Mouse (Mus musculus) embryonic facial prominence, embryonic 14.5 days (tissue): Measurements from ENCODE around the gene Sept3. TPM values are rescaled to one million over a fixed set of nuclear protein-coding genes. Genes with fewer than 3 reads are reported as not detected.
A peak's percentile ranks its signal among the peaks of the same experiment; 100 is the strongest.

Source experiments
- ATAC-seq: fragments of 200-750 bp; cut with Nextera tagmentation; 2 replicates; pipeline ENCODE4 v1.8.0; 2017; ENCODE audit warnings: low read depth, moderate number of reproducible peaks, moderate TSS enrichment
- DNase-seq: peaks from one replicate; pipeline ENCODE4 v3.0.0-alpha.2; 2015; ENCODE audit warnings: low spot score
- H3K27ac ChIP-seq: fragments of 300-500 bp; sonication (generic); replicated peaks from 2 replicates; pipeline ENCODE4 v1.5.1; 2014; ENCODE audit warnings: low read depth, mild to moderate bottlenecking, low read length, moderate library complexity
- H3K27me3 ChIP-seq: fragments of 300-500 bp; sonication (generic); replicated peaks from 2 replicates; pipeline ENCODE4 v1.6.1; 2014; ENCODE audit warnings: low read length; ENCODE audit not compliant: control insufficient read depth, insufficient read depth
- H3K36me3 ChIP-seq: fragments of 300-500 bp; sonication (generic); 2 replicates; pipeline ENCODE4 v1.6.1; 2014; ENCODE audit warnings: low read length, mixed read lengths; ENCODE audit not compliant: control insufficient read depth, insufficient read depth
- H3K4me1 ChIP-seq: fragments of 300-500 bp; sonication (generic); 2 replicates; pipeline ENCODE4 v1.6.1; 2014; ENCODE audit warnings: antibody characterized with exemption, low read length; ENCODE audit not compliant: control insufficient read depth, insufficient read depth
- H3K4me2 ChIP-seq: fragments of 300-500 bp; sonication (generic); 2 replicates; pipeline ENCODE4 v1.6.1; 2014; ENCODE audit warnings: low read depth, mild to moderate bottlenecking, low read length, moderate library complexity, mixed read lengths
- H3K4me3 ChIP-seq: fragments of 300-500 bp; sonication (generic); 2 replicates; pipeline ENCODE4 v1.5.1; 2014; ENCODE audit warnings: low read depth, mild to moderate bottlenecking, low read length
- H3K9ac ChIP-seq: fragments of 300-500 bp; sonication (generic); 2 replicates; pipeline ENCODE4 v1.6.1; 2014; ENCODE audit warnings: low read depth, mild to moderate bottlenecking, low read length, moderate library complexity, mixed read lengths
- H3K9me3 ChIP-seq: fragments of 300-500 bp; sonication (generic); 2 replicates; pipeline ENCODE4 v1.6.1; 2016; ENCODE audit warnings: low read length; ENCODE audit not compliant: control insufficient read depth
- WGBS: fragments of 180-500 bp; shearing (Covaris S2); extraction: QIAGEN DNeasy Blood & Tissue Kit; methylation state at CpG from one replicate; pipeline ENCODE4 v1.1.7; 2014; 5-methylcytosine and 5-hydroxymethylcytosine counted together
- polyA plus RNA-seq: library from polyadenylated mRNA; unstranded; fragments of >200 nt; fragmentation: Nextera tagmentation; extraction: Ambion mirVana; gene quantifications from 2 replicates; pipeline ENCODE4 v1.2.1, GENCODE M21; 2014

Gene Sept3
- polyA plus RNA-seq, 1 experiment from 2014 or later = 13.7 TPM

- H3K9me3 ChIP-seq = no peaks in the 10 kb centered on the region
- H3K36me3 ChIP-seq = no peaks in the 10 kb centered on the region
- H3K4me1 ChIP-seq = no peaks in the 10 kb centered on the region
- DNase-seq (no peak), ATAC-seq (0 out of 2 replicates have a peak, but pooled peaks have one; percentile 33)
- 58% methylated on average over 39 of the region's 39 CpGs for WGBS
- H3K4me2 ChIP-seq = no peak within 1 kb of the TSS
- H3K27ac ChIP-seq = no peak within 1 kb of the TSS
- H3K27me3 ChIP-seq = no peaks in the 10 kb centered on the region
- no peak within 1 kb of the TSS for H3K4me3 ChIP-seq
- H3K9ac ChIP-seq = no peak within 1 kb of the TSS
These were observed 24.3 kb downstream of the Sept3 start, which contains the start of gene Wbp2nl for GRCm38 (mm10) chr15:82298764-82299561. TSS of gene Wbp2nl (plus strand) at chr15:82298954.

DNA sequence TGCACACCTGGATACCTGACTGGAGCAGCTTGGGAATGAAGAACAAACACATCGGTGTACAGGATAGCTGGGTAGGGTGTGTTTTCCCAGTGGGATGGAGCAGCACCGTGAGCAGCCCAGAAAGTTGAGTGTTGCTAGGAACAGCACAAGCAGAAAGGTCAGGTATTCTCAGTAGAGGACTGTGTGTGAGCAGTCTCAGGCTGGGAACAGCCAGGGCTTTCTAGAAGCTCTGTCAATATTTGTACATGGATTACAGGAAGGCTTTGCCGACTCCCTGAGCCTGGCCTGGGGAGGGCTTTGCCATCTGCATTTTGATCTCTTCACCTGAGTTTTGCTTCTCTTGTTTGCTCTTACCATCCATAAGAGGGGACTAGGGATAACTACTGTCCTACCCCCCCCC, 32.4 kb downstream of the Sept3 start:
- DNase-seq = no peak

GRCm38 (mm10) chr15:82308416-82308815, 33.7 kb downstream of the Sept3 start:
- WGBS = 61% methylated on average over 3 of the region's 3 CpGs
- ATAC-seq = no peak

More for the DNA sequence above, 32.4 kb downstream of the Sept3 start:
- Histone ChIP-seq H3K4me2 (no peak overlapping the region), H3K9ac (no peak overlapping the region), H3K4me3 (no peak overlapping the region), H3K4me1 (no peaks in the 10 kb centered on the region), H3K36me3 (no peaks in the 10 kb centered on the region), H3K27me3 (no peaks in the 10 kb centered on the region), H3K9me3 (no peaks in the 10 kb centered on the region), H3K27ac (no peak overlapping the region)
- 72% methylated on average over 3 of the region's 3 CpGs for WGBS
- no peak for ATAC-seq

GRCm38 (mm10) chr15:82317839-82318238, 43.1 kb downstream of the Sept3 start:
- Histone ChIP-seq H3K4me1 (no peaks in the 10 kb centered on the region), H3K36me3 (no peaks in the 10 kb centered on the region), H3K4me2 (no peak overlapping the region), H3K9me3 (no peaks in the 10 kb centered on the region), H3K9ac (no peak overlapping the region), H3K4me3 (no peak overlapping the region), H3K27ac (no peak overlapping the region), H3K27me3 (no peaks in the 10 kb centered on the region)
- 78% methylated on average over 6 of the region's 6 CpGs for WGBS
- DNase-seq (no peak), ATAC-seq (no peak)

More at GRCm38 (mm10) chr15:82308416-82308815, 33.7 kb downstream of the Sept3 start:
- Histone ChIP-seq H3K27me3 (no peaks in the 10 kb centered on the region), H3K4me1 (no peaks in the 10 kb centered on the region), H3K27ac (no peak overlapping the region), H3K4me3 (no peak overlapping the region), H3K9me3 (no peaks in the 10 kb centered on the region), H3K9ac (no peak overlapping the region), H3K36me3 (no peaks in the 10 kb centered on the region), H3K4me2 (no peak overlapping the region)
- no peak for DNase-seq

GRCm38 (mm10) chr15:82319613-82320012, 44.9 kb downstream of the Sept3 start:
- DNase-seq (no peak), ATAC-seq (no peak)
- Histone ChIP-seq H3K9ac (no peak overlapping the region), H3K27ac (no peak overlapping the region), H3K4me2 (no peak overlapping the region), H3K4me3 (no peak overlapping the region), H3K9me3 (no peaks in the 10 kb centered on the region), H3K4me1 (no peaks in the 10 kb centered on the region), H3K36me3 (no peaks in the 10 kb centered on the region), H3K27me3 (no peaks in the 10 kb centered on the region)
- 37% methylated on average over 1 of the region's 1 CpGs for WGBS

GRCm38 (mm10) chr15:82322195-82322594, 47.5 kb downstream of the Sept3 start:
- peak; percentile 58 for DNase-seq
- no peaks in the 10 kb centered on the region for H3K9me3 ChIP-seq
- H3K4me3 ChIP-seq = no peak overlapping the region
- no peaks in the 10 kb centered on the region for H3K36me3 ChIP-seq
- no peaks in the 10 kb centered on the region for H3K27me3 ChIP-seq
- no peaks in the 10 kb centered on the region for H3K4me1 ChIP-seq
- H3K27ac ChIP-seq = no peak overlapping the region
- no peak for ATAC-seq
- WGBS = 64% methylated on average over 8 of the region's 8 CpGs
- no peak overlapping the region for H3K4me2 ChIP-seq
- H3K9ac ChIP-seq = no peak overlapping the region

GRCm38 (mm10) chr15:82325382-82325781, 50.7 kb downstream of the Sept3 start:
- no peak overlapping the region for H3K27ac ChIP-seq

GRCm38 (mm10) chr15:82335194-82335593, 60.5 kb downstream of the Sept3 start:
- ATAC-seq (no peak), DNase-seq (no peak)
- H3K4me3 ChIP-seq = no peak overlapping the region
- H3K27me3 ChIP-seq = no peaks in the 10 kb centered on the region
- H3K4me2 ChIP-seq = no peak overlapping the region
- no peaks in the 10 kb centered on the region for H3K9me3 ChIP-seq
- WGBS = 91% methylated on average over 4 of the region's 4 CpGs
- H3K27ac ChIP-seq = no peak overlapping the region
- peaks cover 40% of the 10 kb centered on the region for H3K36me3 ChIP-seq
- no peak overlapping the region for H3K9ac ChIP-seq
- H3K4me1 ChIP-seq = peaks cover 16% of the 10 kb centered on the region

More at GRCm38 (mm10) chr15:82325382-82325781, 50.7 kb downstream of the Sept3 start:
- ATAC-seq = no peak
- Histone ChIP-seq H3K9ac (no peak overlapping the region), H3K4me1 (no peaks in the 10 kb centered on the region), H3K4me2 (no peak overlapping the region), H3K27me3 (no peaks in the 10 kb centered on the region), H3K9me3 (no peaks in the 10 kb centered on the region), H3K4me3 (no peak overlapping the region), H3K36me3 (peaks cover 12% of the 10 kb centered on the region)
- WGBS = 68% methylated on average over 2 of the region's 2 CpGs
- DNase-seq = no peak

DNA sequence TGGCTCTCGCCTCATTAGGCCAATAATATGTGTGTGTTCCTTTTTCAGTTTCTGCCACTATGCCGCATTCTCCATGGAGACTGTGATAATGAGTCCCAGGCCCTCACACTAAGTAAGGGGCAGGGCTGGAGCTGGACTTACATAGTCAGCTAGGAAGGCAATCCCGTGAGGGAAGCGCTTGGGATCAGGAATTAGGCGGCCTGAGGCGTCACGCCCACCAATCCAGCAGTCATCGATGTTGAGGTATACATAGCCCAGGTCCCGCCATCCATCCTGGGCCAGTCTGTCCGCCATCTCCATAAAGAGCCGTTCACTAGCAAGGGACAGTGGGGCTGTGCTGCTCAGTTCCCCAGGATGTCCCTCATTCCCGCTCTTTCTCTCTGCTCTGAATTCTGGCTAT, 61.9 kb downstream of the Sept3 start:
- DNase-seq = no peak
- Histone ChIP-seq H3K4me3 (no peak overlapping the region), H3K4me1 (peaks cover 17% of the 10 kb centered on the region), H3K27me3 (no peaks in the 10 kb centered on the region), H3K9ac (no peak overlapping the region), H3K9me3 (no peaks in the 10 kb centered on the region), H3K27ac (no peak overlapping the region), H3K4me2 (no peak overlapping the region), H3K36me3 (peaks cover 28% of the 10 kb centered on the region)
- WGBS = 80% methylated on average over 12 of the region's 12 CpGs
- ATAC-seq = no peak
